Mouse (Mus musculus) spleen, adult 2 months (tissue): Measurements from ENCODE around the gene Unkl.

Experiments
- CTCF ChIP-seq: fragments of 200-500 bp; IDR thresholded peaks from 2 replicates; pipeline ENCODE4 v1.5.1; 2011; ENCODE audit warnings: mild to moderate bottlenecking, inconsistent platforms; ENCODE audit not compliant: insufficient read depth, insufficient read length, insufficient replicate concordance; ENCODE audit errors: extremely low read depth
- POLR2A ChIP-seq: fragments of 200-500 bp; IDR thresholded peaks from 2 replicates; pipeline ENCODE4 v1.6.1; 2011; ENCODE audit warnings: low read depth, low read length, inconsistent platforms

DNA sequence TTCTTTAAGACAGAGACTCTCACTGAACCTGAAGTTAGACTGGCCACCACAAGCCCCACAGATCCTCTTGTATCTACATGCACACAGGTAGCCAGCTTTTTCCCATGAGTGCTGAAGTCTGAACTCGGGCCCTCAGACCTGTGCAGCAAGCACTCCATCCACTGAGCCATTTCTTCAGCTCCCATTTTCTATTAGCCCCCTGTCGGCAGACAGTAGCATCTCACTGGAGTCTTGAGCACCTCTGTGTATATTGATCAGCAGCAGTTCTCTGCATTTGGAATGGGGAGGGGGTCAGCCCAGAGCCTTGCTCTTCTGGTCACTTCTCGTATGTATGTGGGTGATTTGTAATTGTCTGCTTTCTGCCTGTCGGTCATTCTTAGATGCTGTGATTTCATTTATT lies 48.2 kb upstream of the Unkl start:
- TF ChIP-seq CTCF = no peak
- TF ChIP-seq POLR2A = no peak
